Mouse (Mus musculus) layer of hippocampus, postnatal 14 days (tissue): ENCODE measurements around the gene C9. TPM values are rescaled to one million over a fixed set of nuclear protein-coding genes. Genes with fewer than 3 reads are reported as not detected.

Experiments
- DNase-seq, 2 experiments: peaks; one replicate each; pipeline ENCODE4 v3.0.0; 2021 to 2022; ENCODE audit warnings: low spot score in 2 of 2, mixed read lengths in 1 of 2
- long read RNA-seq, 2 experiments: library from polyadenylated mRNA; stranded (forward); transcript quantifications; one replicate each; pipeline ENCODE4 v2.0.0; 2021
- total RNA-seq, 2 experiments: library from RNA; stranded (reverse); gene quantifications; 2 replicates each; pipeline ENCODE4 v1.2.3; 2021

C9 gene
- not detected for total RNA-seq
- long read RNA-seq, experiment 1, result 0 reads
- long read RNA-seq, experiment 2, result 0 reads

DNA sequence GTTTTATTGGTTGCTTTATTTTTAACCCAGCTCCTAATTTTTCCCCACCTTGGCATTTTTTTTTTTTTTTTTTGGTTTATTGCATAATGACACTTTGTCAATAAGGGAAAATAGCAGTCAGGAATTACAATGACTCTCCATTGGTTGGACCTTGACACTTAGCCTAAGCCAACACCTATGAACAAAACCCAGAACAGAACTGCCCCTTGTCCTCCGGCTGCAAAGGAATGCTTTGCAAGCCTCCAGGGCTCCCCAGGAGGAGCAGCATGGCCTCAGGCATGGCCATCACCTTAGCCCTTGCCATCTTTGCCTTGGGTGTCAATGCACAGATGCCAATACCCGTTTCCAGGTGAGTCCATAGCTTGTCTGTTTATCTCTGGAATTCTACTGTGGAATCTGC lies at the start of gene C9:
Gene C9, plus strand, starts transcription at position 193 of the 400 bp plus-strand sequence.
- DNase-seq, result no peak

DNA sequence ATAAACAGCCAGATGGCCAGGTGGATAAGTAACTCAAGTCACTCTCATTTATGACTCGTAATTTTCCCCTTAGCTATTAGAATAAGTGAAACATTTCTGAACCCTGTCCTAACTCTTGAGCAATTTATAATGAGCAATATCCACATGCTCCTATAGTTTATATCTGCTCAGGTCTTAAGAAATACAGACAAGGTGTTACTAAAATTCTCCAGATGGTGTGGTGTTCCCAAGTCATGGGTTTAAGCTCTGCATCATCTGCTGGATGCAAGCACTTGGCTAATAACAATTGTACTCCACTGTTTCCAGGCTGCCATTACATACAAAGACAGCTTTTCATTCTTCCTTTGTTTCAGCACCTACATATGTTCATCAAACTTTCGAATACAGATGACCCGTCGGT lies 46.9 kb upstream of the C9 start:
- no peak for DNase-seq

DNA sequence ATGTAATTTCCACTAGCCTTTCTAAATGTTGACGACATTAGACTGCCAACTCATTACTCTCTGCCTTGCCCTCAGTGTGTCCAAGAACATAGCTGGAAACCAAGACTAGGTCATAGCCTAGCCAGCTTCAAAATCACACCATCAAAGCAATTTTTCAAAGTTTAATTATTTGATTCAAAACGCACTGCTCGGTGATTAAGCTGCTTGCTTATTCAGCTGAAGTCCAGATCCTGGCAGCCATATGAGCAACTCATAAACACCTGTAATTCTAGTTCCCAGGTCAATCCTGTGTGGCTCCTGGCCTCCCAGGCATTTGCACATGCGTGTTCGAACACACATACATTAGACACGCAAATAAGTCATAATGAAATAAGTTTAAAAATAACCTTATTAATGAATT lies 46.2 kb upstream of the C9 start:
- DNase-seq, result no peak

DNA sequence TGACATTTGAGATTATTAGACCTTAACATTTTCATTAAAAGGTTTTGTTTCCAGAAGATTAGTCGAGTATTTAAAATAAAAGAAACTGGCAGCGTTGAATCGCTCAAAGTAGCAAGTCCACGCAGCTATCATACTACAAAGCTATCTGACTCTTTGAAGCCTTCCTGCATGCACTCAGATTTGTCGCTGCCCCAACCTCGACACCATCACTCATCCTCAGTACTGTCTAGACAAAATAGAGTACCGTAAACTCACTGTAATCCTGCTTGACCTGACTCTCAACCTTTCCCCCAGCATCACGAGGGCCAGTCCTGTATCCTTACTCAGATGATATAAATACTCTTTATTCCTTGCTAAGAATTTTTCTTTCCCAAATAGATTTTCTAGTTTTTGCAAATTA lies 45.0 kb upstream of the C9 start:
- DNase-seq, result no peak

DNA sequence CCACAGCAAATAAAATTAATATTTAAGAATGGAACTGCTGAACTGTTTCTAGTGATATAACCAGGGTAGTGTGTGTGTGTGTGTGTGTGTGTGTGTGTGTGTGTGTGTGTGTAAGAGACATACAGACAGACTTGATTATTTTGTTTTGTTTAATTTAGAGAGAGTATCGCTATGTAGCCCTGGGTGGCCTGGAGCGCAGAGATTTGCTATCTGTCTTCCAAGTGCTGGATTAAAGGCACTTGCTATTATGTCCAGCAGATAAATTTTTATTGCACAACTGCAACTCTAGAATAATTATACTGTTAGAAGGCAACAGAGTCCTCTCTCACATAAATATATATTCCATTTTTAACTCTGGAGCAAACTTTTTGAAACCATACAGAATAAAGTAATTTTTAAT lies 42.7 kb upstream of the C9 start:
- DNase-seq, result no peak

DNA sequence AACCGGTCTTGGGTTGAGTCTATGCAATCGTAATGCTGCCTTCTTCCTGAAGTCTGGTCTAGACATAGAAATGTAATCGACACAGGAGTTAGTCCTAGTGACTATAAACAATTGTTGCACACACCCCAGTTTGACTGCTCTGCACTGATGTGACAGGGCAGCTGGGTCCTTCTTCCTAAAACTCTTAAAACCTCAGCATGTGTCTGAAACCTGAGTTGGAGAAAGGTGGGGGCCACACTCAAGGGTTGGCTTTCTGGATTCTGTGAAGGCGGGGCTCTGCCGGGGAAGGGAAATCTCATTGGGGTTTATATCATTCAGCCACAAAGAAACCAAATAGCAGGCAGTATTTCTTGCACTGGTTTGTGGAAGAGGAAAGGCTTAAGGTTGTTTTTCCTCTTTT lies 41.0 kb upstream of the C9 start:
- DNase-seq, result no peak

DNA sequence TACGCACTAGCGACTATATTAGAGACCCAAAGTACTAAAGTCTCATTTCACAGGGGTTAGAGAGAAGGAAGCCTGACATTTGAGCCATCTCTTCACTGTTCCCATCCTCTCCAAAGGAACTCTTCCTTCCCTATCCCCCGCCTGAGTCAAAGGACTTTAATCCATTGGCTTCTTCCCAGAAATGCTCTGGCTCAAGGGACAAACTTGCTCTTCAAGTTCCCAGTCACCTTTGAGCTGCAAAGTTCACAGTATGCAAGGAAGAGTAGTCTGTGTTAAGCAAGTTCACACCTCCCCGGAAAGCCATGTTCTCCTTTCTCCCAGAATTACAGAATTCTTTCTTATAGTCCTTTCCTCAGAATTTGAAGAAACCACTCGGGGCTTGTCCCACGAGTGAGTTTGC lies 38.4 kb upstream of the C9 start:
- DNase-seq, result no peak

DNA sequence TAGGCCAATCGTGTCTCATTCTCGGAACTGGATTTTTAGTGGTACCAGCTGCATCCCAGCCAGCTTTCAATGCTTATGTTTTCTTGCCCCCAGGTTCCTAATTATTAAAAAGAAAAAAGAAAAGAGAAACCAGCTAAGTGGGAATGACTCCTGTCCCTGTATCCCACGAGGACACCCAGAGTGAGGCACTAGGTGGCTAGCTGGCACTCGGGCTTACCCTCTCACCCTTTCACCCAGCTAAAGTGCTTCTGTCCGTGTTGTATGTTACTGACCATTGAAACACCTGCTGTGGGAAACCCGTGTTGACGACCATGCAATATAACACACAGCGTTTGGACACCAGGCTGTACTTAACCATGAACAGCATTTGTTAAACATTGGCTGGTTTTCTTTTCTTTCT lies 36.1 kb upstream of the C9 start:
- DNase-seq, result no peak

DNA sequence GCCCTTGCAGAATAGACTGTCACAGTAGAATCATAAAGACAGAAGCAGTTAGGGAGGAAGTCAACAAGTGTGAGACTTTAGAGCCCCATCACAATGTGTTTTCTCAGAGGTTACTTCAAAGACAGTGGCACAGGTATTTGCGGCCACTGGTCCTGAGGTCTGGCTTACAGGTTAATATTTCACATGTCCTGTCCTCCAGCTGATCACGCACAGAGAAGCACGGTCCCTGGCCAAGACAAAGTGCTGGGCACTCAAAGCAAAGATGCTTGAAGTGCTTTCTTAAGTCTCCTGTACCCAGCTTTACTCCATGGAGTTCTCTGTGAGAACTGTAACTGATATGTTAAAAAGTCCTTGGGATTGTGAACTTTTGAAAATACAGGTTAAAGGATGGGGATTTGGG lies 35.0 kb upstream of the C9 start:
- no peak for DNase-seq

DNA sequence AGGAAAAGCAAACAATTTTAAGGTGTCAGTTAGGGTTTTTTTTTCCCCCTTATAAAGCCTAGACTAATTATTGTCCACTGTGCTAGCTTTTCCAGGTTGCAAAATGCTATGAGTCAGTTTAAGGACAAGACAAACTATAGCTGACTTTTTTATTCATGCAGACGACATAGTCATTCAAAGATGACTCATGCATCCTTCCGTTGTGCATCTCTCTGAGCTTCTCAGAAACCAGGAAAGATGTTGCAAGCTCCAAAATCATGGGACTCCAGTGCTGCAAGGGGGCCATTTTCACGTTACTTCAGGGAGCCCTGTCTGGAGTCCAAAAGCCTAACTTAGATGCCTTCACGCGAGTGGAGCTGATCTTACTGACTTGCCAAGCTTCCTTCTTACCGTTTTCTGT lies 33.8 kb upstream of the C9 start:
- DNase-seq, result no peak

DNA sequence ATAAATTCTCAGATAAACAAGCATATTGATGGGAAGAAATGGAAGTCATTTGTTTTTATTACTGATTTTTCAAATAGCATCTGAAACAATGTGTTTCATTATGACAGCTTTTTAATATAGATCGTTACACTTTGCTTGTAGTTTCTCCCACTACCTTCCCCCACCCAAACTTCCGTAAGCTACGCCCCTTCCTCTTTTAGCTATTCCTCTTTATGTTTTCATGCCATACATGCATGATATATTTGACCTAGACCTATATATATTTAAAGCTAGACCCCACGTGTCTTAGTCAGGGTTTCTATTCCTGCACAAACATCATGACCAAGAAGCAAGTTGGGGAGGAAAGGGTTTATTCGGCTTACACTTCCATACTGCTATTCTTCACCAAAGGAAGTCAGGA lies 29.8 kb upstream of the C9 start:
- DNase-seq, result no peak

DNA sequence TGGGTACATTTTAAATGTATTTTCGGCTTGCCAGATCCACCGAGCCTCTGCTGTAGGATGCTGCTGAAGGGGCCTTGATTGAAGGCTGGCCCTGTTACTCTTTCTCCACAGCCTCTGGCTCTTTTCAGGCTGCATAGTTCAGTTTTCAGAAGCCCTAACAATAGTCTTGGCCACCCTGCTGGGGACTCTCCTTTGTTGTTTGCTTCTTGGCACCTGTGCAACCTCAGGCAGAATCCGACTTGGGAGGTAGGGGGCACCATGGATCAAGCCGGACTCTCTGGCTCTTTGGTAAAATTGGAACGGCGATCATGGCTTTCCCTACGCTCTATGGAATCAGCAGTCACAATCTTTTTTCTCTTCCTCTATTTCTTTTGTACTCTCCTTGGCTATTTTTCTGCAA lies 13.3 kb upstream of the C9 start:
- DNase-seq, result peak in 1 of 2 experiments; percentile 13

DNA sequence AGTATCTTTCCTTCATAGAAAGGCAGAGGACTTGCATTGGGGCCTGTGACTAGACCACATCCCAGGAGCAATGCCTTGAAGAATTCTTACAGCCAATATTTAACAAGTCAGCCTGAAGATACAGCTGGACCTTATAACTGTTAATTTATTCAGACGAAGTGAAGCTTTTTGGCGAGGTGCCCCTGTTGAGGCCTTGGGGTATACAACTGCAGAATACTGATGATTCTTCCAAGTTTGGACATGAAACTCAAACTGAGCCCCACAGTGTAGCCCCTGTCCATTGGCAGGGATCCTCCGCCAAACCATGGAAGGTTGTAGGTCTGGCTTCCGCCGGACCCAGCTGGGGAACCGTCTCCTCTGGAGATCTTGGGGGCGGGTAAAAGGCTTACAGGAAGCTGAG lies 12.7 kb upstream of the C9 start:
- peak; percentile 14 to 53 for DNase-seq

DNA sequence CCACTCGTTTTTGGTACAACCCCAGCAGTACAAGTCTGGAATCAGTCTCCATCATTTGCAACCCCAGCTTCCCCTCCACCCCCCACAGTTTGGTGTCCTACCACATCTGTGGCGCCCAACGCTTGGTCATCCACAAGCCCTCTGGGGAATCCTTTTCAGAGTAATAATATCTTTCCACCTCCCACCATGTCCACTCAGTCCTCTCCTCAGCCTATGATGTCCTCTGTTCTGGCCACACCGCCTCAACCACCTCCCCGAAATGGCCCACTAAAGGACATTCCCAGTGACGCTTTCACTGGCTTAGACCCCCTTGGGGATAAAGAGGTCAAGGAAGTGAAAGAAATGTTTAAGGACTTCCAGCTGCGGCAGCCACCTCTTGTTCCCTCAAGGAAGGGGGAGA lies 9.8 kb upstream of the C9 start:
- DNase-seq, result no peak

DNA sequence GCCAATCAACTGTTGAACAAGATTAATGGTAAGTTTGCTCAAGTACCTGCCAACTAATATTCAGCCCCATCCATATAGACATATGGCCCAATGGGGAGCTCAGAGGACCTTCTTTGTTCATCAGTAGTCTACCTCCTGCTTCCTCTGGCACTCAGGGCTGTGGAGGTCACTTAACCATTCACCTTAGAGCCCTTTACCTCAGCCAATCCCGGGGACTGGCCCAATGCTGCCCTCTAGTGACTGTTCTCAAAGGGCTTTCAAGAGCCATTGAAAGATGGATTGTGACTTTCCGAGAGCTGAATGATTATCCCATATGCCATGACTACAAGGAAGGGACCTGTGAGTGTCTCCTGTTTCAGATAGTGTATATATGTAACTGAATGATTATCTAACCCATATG lies 9.4 kb upstream of the C9 start:
- DNase-seq, result peak in 1 of 2 experiments; percentile 10

DNA sequence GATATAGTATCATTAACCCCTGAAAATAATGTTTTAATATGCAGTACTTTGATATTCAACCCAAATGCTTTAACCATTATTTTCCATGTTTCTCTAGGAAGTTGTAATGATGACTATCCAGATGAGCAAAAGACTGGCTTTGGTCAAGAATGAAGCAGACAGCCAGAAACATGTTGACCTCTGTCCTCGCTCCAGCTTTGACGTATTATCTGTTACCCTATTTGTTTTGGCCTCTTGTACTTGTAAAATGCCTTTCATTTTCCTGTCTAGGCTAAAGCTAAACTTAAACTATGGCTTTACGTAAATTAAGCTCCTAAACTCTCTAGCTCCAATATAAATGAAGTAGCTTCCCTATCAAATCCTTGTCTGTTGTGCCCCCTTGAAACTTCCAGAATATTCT lies 6.4 kb upstream of the C9 start:
- no peak for DNase-seq

DNA sequence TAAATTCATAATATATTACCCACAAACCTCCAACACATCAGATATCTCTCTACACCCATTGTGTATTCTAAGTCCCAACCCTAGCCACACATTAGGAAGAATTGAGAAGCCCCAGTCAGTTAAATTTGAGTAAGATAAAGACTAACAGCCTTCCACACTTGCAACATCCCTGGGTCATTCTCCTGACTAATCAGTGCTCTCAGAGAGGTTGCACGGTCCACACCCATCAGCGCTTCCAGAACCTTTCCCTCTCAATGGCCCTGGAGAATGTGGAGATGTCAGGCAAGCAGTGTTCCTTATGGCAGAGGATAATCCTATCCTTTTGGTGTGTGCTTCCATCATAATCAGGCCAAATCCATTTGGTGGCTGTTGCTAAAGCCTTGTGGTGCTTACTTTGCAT lies 675 bp upstream of the C9 start:
- DNase-seq, result no peak

DNA sequence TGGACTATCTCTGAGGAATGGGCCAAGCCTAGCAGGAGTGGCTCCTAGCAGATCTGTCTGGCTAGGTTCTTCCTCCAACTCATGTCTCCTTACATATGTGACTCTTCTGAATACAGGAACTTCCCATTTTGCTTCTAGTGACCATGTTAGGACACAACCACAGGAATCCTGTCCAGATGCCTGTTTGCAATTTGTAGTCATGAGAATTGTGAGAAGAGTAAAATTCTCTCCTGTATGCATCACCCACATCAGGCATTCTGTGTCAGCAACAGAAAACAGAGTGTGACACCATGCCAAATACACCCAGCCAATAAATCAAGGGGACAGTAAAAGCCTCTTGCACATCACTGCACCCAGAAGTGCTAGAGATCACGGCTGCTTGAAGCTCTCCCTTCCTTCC lies 1.1 kb downstream of the C9 start:
- no peak for DNase-seq

DNA sequence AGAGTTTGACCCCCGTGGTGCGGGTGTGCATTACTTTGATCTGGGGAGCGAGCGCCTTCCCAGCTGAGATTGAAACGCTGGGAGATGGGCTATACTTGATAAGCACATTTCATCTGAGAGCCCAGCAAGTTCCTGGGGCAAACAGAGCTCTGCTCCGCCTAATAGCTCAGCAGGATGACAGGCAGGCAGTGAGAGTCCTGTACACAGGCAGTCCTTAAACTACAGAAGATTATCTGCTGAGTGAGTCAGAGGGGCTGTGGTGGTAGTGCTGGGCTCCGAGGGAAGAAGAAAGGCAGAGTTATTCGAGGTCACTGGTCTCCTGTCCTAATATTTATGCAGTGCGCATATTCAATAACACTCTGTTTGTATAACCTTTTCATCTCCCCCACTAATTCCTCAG lies 3.8 kb downstream of the C9 start:
- DNase-seq, result no peak

DNA sequence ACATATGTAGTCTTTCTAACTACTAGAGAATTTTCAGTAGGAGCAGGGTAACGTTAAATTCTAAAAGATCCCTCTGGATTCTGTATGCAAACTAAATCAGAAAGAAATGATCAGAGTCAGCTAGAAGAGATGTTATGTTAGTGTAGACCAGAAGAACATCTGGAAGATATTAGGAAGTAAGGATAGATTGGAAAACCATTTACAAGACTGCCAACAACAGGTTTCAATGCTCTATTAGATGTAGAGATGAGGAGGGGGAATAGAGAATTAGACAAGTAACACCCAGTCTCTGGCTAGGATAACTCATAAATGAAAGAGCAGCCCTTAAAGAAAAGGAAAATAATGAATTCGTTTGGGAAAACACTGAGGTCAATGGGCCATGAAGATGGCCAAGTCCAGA lies 9.3 kb downstream of the C9 start:
- DNase-seq, result no peak

DNA sequence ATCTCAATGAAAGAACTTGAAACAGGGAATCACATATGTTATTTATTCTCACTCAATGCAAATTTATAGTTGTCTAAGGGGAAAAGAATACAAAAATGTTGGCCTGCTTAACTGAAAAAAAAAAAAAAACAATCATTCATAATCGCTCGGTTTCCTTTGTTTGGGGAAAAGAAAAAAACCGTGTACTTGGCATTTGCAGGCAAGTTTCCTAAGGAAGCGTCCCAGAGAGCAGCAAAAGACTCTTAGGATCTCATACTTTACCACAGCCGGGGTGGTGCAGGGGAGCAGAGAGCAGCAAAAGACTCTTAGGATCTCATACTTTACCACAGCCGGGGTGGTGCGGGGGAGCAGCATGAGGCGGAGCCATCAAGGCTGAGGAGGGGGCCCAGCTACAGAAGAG lies 16.3 kb downstream of the C9 start:
- no peak for DNase-seq

DNA sequence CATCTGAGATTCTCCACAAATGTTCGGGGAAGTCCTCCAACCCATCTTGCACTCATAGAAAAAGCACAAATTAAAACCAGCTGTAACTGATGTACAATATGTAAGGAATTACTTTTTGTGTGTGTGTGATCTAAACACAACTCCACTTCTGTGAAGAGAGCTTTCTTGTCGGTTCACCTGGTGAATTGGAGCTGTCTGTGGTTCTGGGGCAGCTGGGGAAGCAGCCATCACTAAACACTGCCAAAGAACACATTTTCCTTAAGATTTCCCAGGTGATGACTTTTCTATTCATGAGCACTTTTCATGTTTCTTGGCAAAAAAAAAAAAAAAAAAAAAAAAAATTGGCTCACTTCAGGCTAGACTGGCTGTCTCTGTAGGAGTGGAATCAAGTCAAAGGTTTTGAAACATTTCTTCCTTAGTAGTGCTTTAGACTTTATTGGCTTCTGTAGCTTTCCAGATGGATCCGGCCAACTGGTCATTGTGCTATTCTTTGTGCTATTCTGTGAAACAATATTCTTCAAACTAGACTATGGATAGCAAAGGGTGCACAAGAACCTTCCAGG lies 18.3 kb downstream of the C9 start:
- no peak for DNase-seq

DNA sequence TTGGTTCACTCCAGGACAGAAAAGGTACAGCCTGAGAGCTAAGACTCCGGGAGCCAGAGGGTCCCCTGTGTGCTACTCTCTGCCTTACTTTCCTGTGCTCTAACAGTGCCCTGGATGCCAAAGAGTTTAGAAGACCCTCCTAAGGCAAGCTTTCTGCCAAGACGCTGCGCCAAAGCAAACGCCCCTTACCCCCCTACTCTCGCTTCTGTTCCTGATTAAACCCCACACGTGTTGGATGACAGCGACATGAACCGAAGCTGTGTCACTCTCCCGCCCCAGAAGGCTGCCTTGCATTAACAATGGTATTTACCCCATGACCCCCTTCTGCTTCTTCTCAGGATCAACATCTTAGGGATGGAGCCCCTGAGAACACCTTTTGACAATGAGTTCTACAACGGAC lies 21.9 kb downstream of the C9 start:
- no peak for DNase-seq

DNA sequence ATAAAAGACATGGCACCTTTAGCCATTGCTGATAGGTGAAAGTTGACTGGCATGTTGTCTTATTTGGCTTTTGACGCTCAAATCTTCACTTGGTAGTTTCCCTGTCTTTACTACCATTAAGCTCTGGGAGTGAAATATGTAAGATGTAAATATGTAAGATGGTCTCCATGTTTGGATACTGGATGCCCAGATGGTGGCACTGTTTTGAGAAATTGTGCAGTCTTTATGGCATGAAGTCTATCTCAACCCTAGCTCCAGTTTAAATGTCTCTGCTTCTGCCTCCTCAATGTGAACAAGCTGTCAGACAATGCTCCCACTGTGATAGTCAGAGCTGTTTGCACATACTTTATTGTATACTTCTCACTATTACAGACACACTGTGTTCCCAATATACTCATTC lies 23.7 kb downstream of the C9 start:
- no peak for DNase-seq
